Mouse (Mus musculus): ENCODE measurements at regions not wholly inside any gene's neighbourhood (a gene's known extent, or its start where the extent isn't known, plus 50 kb on each side); places are given as distances from the start of the nearest gene placed in this dataset.
"Not testable (repeated sequence)": the region's sequence is repeated elsewhere in the genome, so short reads cannot be mapped to it uniquely, and the experiment has no call there.

DNA sequence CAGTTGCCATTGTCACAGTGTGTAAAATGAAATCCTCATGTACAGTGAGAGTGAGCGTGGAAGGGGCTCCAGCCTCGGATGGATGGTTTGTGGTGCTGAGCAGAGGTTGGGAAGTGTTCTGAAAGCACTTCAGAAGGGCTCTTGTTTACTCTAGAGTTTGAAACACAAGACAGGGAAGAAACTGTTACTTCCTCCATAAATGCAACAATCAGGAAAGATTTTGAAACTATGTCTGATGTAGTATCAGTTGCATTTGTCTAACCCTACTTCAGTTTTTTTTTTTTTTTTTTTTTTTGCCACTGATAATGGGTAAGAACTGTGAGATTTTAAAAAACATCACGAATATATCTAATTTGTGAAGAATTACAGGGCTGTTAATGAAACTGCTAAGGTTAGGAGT is 281.5 kb downstream of the Hace1 start:
- DNase-seq (ENCODE audit: low spot score), result no peak

DNA sequence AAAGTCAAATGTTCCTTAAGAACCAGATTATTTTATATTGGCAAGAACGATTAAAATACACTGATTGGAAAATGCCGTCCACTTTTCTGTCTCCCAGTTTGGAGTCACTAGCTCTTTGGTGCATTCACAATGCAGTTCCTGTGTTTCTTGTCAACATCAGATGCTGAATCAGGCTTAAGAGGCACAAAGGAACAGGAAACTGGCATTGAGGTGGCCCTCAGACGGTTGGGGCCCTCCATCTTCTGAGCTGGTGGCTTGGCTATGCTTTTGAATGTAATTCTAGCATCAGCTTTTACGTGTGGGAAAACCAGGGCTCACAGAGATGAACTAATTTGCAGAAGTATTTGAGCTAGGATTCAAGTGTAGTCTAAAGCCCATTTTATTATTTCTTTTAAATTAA is 282.3 kb downstream of the Hace1 start:
- no peak for DNase-seq (ENCODE audit: low spot score)

DNA sequence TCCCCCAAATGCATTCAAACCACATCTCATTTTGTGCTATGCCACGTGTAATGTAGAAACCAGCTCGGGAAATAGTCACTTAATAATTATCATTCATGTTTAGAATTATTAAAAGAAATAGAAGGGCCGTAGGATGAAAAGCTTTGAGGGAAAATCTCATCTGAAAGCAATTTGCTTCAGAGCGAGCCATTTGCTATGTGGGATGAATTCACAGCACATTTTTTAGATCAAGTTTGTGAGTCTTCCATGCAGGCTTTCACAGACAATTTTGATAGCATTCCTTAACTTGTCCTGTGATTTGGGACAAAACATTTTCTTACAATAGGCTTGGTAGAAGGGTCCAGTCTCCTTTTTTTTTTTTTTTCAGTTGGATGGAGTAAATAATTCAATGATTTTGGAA is 283.1 kb downstream of the Hace1 start:
- DNase-seq (ENCODE audit: low spot score), result no peak

- DNase-seq (ENCODE audit: low spot score), result peak; percentile 8
Observed at GRCm38 (mm10) chr10:45865793-45866192, 288.2 kb downstream of the Hace1 start.

GRCm38 (mm10) chr10:45866860-45867259 is 289.2 kb downstream of the Hace1 start:
- no peak for DNase-seq (ENCODE audit: low spot score)

GRCm38 (mm10) chr10:45871028-45871427 is 293.4 kb downstream of the Hace1 start:
- DNase-seq (ENCODE audit: low spot score), result no peak

- no peak for DNase-seq (ENCODE audit: low spot score)
Observed at GRCm38 (mm10) chr10:45872007-45872890, 294.6 kb downstream of the Hace1 start.

DNA sequence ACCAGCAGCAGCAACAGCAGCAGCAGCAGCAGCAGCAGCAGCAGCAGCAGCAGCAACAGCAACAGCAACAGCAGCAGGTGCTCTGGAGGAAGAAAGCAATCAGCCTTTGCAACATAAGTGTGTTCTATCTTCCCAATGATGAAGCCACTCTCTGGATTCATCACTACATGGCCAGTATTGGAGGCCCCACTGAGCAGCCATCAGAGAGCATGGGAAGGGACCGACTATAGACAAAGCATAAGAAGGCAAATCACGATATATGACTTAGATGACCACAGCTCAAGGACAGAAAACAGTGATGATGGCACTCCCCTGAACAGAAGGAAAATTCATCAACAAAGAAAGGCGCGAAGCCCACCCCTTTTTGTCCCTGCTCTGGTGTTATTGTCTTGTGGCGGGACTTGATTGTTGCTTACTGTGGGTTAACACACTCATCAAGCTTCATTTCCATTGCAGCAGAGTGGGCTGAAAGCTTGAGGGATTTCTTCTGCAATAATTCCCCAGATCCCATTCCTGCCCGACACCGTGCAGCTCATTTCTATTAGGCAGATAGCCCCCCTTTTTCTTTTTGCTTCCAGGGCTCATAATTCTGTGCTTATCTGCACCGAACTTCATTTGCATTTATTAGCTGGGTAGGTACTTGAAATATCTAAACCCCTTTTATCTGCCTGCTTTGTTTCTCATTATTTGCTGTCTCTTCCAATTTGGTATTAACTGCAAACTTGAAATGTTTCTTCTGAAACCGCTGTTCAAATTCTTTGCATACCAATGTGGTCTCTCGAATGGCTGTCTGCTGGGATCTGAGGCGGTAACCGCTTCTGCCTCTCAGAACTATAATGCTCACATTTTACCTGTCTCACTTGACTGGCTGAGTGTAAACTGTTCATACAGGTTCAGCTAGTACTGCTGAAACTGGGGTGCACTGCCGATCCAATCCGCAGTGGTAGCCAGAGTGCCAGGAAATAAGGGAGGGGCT is 296.5 kb downstream of the Hace1 start:
- no peak for DNase-seq (ENCODE audit: low spot score)

- DNase-seq (ENCODE audit: low spot score), result not testable (repeated sequence)
Observed at GRCm38 (mm10) chr10:45875287-45875686, 297.7 kb downstream of the Hace1 start.

DNA sequence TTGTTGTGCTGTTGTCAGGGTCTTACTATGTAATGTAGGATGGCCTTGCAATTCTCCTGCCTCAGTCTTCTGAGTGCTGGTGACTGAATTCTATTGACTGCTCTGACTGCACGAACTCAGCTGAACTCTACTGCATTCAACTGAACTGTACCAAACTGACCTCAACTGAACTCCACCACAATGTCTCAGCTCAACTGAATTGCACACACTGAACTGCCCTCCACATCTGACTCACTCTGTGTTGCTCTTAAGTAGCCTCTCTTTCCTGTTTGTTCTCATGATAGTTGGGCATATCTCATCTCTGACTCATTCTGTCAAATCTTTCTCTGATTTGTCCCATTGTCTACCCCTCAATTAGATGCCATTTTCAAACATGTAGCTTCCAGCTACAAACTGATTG is 306.1 kb downstream of the Hace1 start:
- no peak for DNase-seq (ENCODE audit: low spot score)

DNA sequence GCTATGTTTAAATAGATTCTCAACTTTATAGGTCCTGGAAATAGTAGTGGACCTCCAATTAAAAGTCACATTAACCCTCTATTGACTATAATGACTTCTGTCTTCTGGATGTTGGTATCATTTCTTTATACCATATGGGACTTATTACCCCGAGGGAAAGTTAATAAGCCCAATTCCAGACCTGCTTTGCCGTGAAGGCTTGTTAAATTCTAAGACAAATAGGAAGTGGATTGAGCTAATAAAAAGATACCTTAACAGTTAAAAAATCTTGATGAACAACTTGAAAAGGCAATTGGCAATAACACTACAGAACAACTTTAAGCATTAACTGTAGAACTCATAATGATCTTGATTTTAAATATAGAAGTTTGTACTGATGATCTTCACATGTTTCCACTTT is 309.0 kb downstream of the Hace1 start:
- no peak for DNase-seq (ENCODE audit: low spot score)

GRCm38 (mm10) chr10:45888835-45889234 is 311.2 kb downstream of the Hace1 start:
- DNase-seq (ENCODE audit: low spot score), result no peak

GRCm38 (mm10) chr10:45889381-45889951 is 311.8 kb downstream of the Hace1 start:
- DNase-seq (ENCODE audit: low spot score), result no peak

GRCm38 (mm10) chr10:45890088-45890626 is 312.5 kb downstream of the Hace1 start:
- DNase-seq (ENCODE audit: low spot score), result no peak

DNA sequence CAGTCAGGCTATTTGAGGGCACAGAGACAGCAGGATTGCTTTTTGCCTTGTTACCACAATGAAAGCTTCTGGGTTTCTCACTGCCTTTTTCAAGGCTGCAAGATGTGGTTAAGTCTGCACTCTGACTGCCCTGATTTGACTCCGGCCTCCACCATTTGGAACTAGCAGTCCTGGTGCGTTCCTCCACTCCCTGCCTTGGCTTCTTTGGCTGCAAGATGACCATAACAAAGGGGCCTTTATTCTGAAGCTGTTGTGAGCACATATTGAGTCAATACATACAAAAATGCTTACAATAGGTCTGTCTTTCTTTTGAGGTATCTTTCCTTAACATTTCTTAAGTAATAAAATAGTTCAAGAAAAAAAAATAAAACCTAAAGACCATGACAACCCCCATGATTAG is 314.8 kb downstream of the Hace1 start:
- DNase-seq (ENCODE audit: low spot score), result no peak

- no peak for DNase-seq (ENCODE audit: low spot score)
Observed at GRCm38 (mm10) chr10:45893894-45894831, 316.5 kb downstream of the Hace1 start.

- DNase-seq (ENCODE audit: low spot score), result no peak
Observed at GRCm38 (mm10) chr10:45916928-45917327, 339.3 kb downstream of the Hace1 start.

GRCm38 (mm10) chr10:45925746-45926145 is 348.1 kb downstream of the Hace1 start:
- no peak for DNase-seq (ENCODE audit: low spot score)

GRCm38 (mm10) chr10:45933631-45934310 is 356.1 kb downstream of the Hace1 start:
- no peak for DNase-seq (ENCODE audit: low spot score)

- DNase-seq (ENCODE audit: low spot score), result no peak
Observed at GRCm38 (mm10) chr10:45957686-45958085, 380.1 kb downstream of the Hace1 start.
